Mouse (Mus musculus) kidney, adult 8-10 months (tissue): ENCODE results near the gene Csn2.

Source experiments
- DNase-seq, 2 experiments: peaks; one replicate each; pipeline ENCODE4 v3.0.0; 2022

The Csn2 gene

DNA sequence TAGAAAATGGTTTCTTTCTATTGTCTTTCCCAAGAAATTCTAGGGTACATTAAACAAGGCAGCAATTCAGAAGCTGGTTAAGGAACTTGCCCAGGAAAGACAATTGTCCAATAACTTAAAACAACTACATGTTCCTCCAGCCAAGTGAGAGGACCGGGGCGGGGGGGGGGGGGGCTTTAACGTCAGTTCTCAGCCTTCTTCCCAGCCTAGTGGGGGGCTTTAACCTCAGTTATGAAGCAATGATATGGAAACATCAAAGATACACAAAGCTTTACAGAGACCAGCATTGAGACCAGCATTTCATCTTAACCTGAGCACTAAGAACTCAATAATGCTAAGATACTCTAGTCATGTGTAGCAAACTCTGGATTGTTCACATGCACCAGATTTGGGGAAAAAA is at the start of gene Csn2:
Gene Csn2, minus strand, starts transcription at position 101 of the 400 bp plus-strand sequence.
- no peak for DNase-seq

DNA sequence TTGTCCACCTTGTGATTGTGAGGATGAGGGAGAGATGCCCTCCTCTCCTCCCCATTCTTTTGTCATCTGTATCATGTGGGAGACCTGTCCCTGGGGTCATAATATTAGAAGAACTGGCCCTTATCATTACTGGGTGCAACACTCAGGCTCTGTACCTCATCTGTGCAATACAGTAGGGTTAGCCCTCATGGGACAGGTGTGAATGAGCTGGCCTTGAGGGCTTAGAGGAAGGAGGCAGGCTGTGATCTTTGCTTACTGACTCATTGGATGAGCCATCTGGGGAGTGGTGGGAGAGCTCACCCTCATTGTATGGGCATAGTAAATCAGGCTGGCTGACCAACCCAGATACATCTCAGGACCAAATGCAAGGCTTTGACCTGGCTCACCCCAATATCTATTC is 35.4 kb upstream of the Csn2 start:
- no peak for DNase-seq

- no peak for DNase-seq
Observed at GRCm38 (mm10) chr5:87705891-87706290, 6.5 kb upstream of the Csn2 start.

DNA sequence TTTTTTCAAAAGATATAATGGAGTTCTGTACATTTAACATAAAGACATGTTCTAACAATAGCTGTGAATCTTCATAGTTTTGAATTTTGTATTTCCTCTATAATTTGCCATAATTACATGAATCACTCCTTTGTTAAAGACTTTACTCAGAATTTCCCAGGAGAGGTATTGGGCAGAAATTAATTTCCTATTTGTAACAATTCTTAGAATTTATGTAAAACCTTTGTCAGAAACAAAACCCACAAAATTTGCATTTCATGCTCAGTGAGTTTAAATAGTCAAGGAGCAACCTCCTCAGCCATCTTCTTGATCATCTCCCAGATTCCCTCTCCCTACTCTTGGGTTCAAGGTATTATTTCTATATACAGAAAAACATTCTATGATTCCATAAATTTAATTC is 33.5 kb downstream of the Csn2 start, which contains the start of gene Csn1s1:
Gene Csn1s1, plus strand, starts transcription at position 301 of the 400 bp plus-strand sequence.
- no peak for DNase-seq

DNA sequence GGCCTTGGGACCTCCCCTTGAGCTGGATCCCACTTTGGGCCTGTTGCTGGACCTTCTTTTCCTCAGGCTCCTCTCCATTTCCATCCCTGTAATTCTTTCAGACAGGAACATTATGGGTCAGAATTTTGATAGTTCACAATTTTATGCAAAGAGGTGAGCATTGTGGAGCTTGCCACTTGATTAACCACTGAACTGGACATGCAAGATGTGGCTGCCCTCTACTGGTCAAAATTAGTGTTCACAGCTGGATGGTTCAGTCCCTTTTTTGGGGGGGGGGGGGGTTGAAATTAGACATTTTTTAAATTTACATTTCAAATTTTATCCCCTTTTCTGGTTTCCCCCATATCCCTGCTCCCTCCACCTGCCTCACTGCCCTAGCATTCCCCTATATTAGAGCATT is 56.6 kb downstream of the Csn2 start:
- DNase-seq: peak; percentile 22 to 44
